Mouse (Mus musculus) cerebellum, adult 18-20 months (tissue): Measurements from ENCODE around the gene Nav3.
A peak's percentile ranks its signal among the peaks of the same experiment; 100 is the strongest.

Experiments
- DNase-seq, 2 experiments: peaks; one replicate each; pipeline ENCODE4 v3.0.0; 2021

The Nav3 gene

DNA sequence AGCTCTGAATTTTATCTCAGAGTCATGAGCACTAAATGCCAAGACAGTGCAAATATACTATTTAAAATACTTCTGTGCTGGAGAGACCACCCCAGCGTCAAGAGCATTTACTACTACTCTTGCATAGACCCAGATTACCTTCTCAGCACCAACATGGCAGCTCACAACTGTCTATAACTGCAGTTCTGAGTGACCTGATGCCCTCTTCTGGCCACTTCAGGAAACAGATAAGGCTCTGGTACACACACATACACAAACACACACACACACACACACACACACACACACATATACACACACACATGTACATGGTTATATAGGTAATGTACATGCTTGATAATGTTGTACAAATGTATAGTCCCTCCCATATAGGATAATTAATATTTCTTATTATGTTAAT is 551.2 kb downstream of the Nav3 start:
- no peak for DNase-seq

DNA sequence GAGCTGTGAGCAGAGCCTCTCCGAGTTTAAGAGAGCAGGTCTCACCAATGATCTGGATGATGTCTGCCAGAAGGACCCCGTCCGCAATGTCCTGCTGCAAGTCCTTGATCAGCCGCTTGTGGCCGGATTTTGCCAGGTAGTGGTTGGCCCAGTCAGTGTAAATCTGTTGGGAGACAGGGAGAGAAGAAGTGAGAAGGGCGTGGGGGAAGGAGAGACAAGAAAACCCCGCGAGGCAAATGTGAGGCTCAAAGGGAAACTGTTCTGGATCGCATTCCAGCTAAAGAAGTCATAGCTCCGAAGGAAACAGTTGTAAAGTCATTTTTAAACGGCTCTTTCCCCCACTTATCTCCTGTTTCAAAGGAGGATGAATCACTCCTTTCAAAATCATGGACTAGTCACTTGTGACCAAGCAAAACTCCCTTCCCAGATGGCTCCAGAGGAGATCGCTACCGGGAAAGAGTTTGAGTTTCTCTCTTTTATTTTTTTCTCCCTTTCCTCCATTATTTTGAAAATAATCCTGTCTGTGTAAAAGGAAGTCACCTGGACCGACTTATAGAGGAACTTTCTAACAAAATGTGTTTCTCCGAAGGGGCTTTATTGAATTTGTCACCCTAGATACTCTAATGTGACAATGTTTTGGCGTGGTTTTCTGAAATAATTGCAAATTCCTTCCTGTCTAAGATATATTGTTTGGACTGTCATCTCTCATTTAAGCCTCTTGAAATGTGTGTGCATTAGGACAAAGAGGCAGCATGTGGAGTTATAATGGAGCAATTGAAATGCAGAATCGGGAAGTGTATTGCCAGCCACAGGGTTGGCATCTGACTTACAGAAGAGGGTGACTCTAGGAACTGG is 552.1 kb downstream of the Nav3 start:
- no peak for DNase-seq

- DNase-seq = no peak
These were observed 552.8 kb downstream of the Nav3 start for GRCm38 (mm10) chr10:109903241-109903640.

GRCm38 (mm10) chr10:109889171-109889475 is 566.9 kb downstream of the Nav3 start:
- no peak for DNase-seq

DNA sequence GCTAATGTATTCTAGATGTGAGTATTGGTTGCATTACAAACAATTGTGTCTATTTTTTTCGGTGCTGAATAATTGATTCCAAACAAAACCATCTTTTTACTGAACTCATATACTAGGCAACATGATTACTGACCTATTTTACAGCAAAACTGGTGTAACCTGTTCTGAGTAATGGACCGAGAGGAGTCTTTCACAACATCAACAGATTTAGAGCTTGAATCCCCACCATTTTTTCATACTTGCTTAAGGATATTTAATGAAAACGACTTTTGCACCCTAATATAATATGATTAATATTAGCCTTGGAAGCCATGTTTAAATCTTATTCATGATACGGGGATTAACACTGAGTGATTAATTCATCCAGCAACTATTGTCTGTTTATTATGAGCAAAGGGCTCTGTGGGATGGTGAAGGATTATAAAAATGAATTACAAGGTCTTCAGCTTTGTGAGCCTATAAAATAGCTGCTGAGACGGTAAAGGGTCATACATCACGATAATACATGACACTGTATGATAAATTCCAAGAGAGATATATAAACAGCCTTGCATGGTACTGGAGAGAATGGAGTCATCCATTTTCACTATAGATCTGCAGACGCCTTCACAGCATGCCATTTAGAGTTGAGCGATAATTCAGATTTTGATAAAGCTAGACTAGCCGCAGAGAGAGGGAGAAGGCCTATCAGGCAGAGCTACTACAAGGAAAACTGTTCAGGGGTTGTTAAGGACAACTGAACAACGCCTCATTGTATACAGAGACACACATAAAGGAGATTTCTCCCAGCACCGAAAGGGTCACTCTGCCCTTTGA is 567.4 kb downstream of the Nav3 start:
- no peak for DNase-seq

DNA sequence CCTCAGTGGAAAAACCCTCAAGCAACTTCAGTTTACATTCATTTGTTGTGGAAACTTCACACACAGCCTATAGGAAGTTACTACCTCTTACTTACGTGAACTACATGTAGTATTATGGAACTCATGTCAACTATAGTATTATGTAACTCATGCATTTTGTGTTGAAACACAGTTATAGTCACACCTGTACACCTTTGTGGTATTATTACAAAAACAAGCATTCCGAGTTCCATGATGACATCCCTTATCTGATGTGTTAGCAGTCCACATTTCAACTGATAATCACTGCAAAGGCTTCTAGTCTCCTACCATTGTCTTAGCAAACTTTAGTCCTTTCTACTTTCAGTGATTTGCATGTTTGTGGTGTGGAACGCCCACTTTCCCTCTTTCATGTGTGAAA is 568.8 kb downstream of the Nav3 start:
- no peak for DNase-seq

DNA sequence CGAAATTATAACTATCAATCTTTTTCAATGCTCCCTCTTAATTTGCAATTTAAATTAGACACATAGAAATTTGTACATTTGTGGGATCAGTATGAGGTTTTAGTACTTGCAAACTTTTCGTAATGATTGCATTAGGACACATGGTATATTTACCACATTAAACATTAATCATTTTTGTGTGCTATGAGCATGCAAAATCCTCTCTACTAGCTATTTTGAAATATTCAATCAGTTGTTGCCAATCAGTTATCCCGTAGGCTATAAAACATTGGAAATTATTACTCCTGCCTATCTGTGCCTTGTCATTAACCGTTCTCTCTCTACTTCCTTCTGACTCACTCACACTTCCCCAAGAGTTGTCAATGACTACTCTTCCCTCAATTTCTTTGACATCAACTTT is 579.9 kb downstream of the Nav3 start:
- no peak for DNase-seq

- no peak for DNase-seq
These were observed 580.6 kb downstream of the Nav3 start for GRCm38 (mm10) chr10:109875312-109875830.

DNA sequence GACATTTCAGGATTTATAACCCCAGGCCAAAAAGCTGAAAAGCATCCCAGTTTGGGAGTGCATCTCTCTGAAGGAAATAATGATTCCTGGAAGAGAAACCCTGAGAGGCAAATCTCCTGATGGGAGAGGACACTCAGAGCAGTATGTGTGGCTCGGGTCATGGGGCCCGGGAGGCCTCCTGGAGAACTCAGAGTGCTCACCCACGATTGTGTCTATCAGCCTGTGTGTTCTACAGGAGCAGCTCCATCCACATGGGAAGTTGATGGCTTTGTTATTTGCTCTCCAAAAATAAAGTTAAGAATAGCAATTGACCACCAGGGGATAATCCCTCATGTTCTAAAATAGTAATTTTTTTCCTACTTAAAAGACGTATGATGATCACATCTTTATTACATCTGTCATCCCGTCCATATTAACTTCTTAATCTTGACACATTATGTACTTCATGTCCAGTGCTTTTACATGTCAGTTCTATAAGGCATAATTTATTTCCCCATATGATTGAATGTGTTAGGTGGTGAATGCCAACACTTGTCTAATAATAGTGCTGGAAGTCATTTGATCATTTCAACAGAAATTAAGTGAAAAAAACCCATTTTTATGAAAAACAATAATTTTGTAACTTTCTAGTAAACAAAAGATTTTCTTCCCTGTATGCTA is 581.2 kb downstream of the Nav3 start:
- no peak for DNase-seq

GRCm38 (mm10) chr10:109866063-109866462 is 589.9 kb downstream of the Nav3 start:
- DNase-seq = no peak

DNA sequence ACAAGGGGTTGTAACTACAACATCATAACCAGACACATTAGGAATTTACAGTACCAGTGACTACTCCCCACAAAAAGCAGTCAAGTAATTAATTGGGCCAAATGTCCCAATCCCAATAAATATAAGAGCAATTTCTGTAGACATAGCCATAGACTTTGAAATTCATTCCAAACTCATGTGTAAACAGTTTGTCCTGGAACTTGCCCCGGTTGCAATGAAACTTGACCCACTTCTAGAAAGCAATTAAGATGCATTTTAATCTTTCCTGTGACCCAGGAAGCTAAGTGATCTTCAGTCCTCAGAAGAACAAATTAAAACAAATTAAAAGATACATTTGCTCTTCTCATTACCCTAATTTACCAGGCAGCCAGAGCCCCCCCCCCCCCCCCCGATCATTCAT is 590.6 kb downstream of the Nav3 start:
- DNase-seq = no peak

- peak; percentile 59 to 71 for DNase-seq
These were observed 591.3 kb downstream of the Nav3 start for GRCm38 (mm10) chr10:109864708-109865107.

- DNase-seq = no peak
These were observed 594.7 kb downstream of the Nav3 start for GRCm38 (mm10) chr10:109861275-109861674.

- no peak for DNase-seq
These were observed 597.4 kb downstream of the Nav3 start for GRCm38 (mm10) chr10:109858568-109858967.

GRCm38 (mm10) chr10:109852392-109852791 is 603.6 kb downstream of the Nav3 start:
- DNase-seq = no peak

- DNase-seq = no peak
These were observed 608.4 kb downstream of the Nav3 start for GRCm38 (mm10) chr10:109847631-109848030.

DNA sequence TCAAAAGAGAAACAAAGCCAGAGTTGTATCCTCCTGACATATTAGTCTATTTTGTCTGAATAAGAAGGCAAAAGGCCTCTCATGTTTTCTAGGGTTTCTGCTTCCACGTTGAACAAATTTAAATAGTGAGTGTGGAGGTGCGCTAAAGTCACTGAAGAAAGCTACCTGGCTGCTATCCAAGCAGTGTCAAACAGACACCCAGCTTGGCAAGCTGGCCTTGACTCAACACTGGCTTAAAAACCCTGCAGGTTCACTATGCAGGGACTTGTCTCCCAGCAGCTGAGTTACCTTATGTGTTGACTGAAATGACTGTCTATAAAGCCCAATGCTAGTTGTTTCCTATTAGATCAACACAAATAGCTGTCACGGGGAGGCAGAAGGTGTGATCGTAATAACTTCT is 612.3 kb downstream of the Nav3 start:
- DNase-seq = no peak

DNA sequence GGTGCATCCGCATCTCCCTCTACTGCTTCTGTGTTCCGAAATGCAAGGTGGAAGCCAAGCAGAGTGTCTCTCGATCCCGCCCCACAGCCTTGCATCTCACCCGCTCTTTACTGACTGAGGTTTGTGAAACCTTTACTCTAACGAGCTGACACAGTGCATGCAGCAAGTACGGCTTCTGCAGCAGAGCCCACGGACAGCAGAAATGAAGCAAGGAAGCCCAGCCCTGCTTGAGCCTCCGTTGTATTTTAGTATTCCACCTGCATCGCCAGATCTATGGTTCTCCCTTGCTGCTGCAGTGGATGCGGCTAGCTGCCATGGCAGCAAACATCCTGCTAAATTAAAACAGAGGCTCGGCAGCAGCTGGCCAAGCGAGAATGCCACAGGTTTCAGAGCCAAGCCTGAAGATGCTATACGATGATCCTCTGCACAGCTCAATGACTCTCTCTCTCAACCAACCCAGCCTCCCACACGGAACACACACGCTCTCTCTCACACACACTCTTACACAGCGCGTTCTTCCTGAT is 623.2 kb downstream of the Nav3 start:
- peak; percentile 33 to 40 for DNase-seq

- DNase-seq = no peak
These were observed 649.1 kb downstream of the Nav3 start for GRCm38 (mm10) chr10:109806782-109807493.

DNA sequence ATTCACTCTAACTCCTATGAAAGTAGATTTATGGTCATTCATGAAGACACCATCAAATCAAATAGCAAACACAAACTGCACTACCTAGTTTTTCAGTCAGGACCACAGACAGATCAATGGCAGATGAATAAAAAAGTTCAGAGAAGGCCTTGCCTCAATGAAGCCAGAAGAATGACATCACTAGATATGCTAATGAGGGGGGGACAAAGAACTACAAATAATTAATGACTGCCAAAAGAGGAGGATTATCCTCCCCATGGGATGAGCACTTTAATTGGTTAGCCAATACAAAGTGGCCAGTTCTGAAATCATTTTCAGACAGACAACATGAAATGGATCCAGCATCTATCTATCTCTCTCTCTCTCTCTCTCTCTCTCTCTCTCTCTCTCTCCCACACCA is 652.6 kb downstream of the Nav3 start:
- no peak for DNase-seq

GRCm38 (mm10) chr10:109802236-109802635 is 653.8 kb downstream of the Nav3 start:
- DNase-seq = no peak

DNA sequence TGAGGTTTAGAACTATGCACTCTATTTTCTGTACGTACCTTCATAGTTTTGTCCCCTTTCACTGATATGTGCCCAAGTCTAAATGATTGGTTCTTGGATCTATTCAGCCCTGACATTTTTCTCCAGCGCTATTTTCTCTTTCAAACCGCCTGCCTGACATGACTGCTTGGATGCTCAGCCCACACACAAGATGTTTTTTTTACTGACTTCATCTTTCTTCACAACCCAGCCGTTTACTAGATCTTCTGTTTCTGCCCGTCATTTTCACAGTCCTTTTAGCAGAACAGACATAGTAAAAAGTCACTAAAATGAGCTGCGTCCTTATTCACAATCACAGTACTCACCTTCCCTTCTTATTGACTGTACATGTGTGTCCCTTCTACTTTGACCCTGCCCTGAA is 656.8 kb downstream of the Nav3 start:
- no peak for DNase-seq

GRCm38 (mm10) chr10:109796981-109797380 is 659.0 kb downstream of the Nav3 start:
- no peak for DNase-seq
